Comparison of ENCODE assay signal across 19 mouse cellular contexts in the genomic region with DNA sequence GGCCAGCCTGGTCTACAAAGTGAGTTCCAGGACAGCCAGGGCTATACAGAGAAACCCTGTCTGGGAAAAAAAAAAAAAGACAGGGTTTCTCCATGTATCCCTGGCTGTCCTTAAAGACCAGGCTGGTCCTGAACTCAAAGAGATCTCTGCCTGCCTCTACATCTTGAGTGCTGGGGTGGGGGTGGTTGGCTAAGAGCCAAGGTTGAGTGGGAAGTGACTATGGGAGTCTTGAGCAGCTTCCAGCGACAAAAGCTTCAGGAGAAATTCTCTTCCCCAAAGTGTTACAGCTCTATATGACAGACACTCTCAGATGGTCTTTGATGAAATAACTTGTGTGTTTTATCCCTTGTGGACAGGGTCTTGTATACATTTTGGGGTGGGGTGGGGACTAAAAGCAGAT.
DNase-seq lines count a peak whose midpoint lies in the region.
"Had no signal": no experiment of that assay in that cellular context is flagged by ENCODE, and none has a peak within 500 bp of the region (broad histone marks: within the 10 kb centered on the region; RNA-seq: fewer than 3 reads in every experiment).

No protein-coding gene starts in this region.

- intact Hi-C loops in left cerebral cortex, postnatal 10 days (cut with DNase I) = no loop called here
- intact Hi-C loops in left cerebral cortex, postnatal 25 days (cut with DNase I) = no loop called here

- peak; percentile 35 to 48 for DNase-seq in left cerebral cortex, adult 18-20 months (ENCODE audit: low spot score in 2 of 2)
- DNase-seq in left cerebral cortex, postnatal 10 days (ENCODE audit: extremely low spot score in 1 of 2, low spot score in 2 of 2) = no peak
- DNase-seq in left cerebral cortex, postnatal 25 days (ENCODE audit: low spot score in 2 of 2) = peak; percentile 10 to 73
- DNase-seq in left cerebral cortex, adult 8-10 months (ENCODE audit: low spot score in 2 of 2) = no peak
- DNase-seq in right cerebral cortex, postnatal 36 days (ENCODE audit: low spot score in 2 of 2) = peak; percentile 19 to 36
- DNase-seq in right cerebral cortex, postnatal 25 days = no peak
- DNase-seq in telencephalon, adult 2 months (ENCODE audit: low read depth, low spot score) = peak; percentile 41
- no peak for DNase-seq in kidney, adult 8-10 months
- DNase-seq: adrenal gland, postnatal 10 days; adrenal gland, postnatal 36 days; cerebellum, adult 11 months; cerebellum, adult 2 months; cerebellum, adult 9-11 months; cerebellum, postnatal 25 days; forebrain, postnatal 0 days; gastrocnemius, postnatal 25 days; heart, adult 18-20 months; heart, postnatal 10 days; heart, postnatal 36 days had no signal

Comparison
In these comparisons a context has a peak if more than half of its experiments do, and no peak if none do; other contexts are left out.
1. DNase-seq: peak in left cerebral cortex, adult 18-20 months (2 of 2), left cerebral cortex, postnatal 25 days (2 of 2), right cerebral cortex, postnatal 36 days (2 of 2) and telencephalon, adult 2 months (single experiment); none in left cerebral cortex, postnatal 10 days (0 of 2), left cerebral cortex, adult 8-10 months (0 of 2), right cerebral cortex, postnatal 25 days (single experiment) and kidney, adult 8-10 months (0 of 2).